Mouse (Mus musculus) megakaryocyte-erythroid progenitor cell, adult 5-6 weeks (primary cell): ENCODE measurements around the gene Spdye4a. TPM values are rescaled to one million over a fixed set of nuclear protein-coding genes. Genes with fewer than 3 reads are reported as not detected.

Source experiments
- ATAC-seq: replicated peaks from 2 replicates; pipeline ENCODE4 v1.8.0; 2016; ENCODE audit warnings: mild to moderate bottlenecking, inconsistent platforms; ENCODE audit not compliant: severe bottlenecking, poor library complexity, low FRiP score, low TSS enrichment
- total RNA-seq, 2 experiments: library from RNA; stranded (forward) in 1 of 2; stranded (reverse) in 1 of 2; fragments of 200-1000, 215-1000 nt in 1 of 2; fragments of >200 nt in 1 of 2; fragmentation: Nextera tagmentation in 1 of 2; gene quantifications; 2 replicates each; pipeline ENCODE4 v1.2.3; 2014 to 2017

The Spdye4a gene
- total RNA-seq (2014; fragmentation: Nextera tagmentation) (not detected in 2 replicates), total RNA-seq (2017) (not detected in 2 replicates)

- ATAC-seq, result no peak
These were observed at the start of gene Spdye4a for GRCm38 (mm10) chr5:143226790-143227189. TSS of gene Spdye4a (minus strand) at chr5:143226890.

DNA sequence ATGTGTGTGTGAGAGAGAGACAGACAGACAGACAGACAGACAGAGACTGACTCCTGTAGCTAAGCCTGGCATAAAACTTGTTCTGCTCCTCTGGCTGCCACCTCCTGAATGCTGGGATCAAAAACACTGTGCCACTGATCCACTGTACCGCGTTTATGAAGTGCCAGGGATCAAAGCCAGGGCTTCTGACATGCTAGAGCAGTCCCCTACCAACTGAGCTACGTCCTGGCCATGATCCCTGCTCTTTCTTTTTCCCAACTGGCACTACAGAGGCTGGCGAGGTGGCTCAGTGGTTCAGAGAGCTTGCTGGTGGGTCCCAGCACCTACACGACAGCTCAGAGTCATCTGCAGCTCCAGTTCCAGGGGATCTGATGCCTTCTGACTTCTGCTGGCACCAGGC, 49.1 kb upstream of the Spdye4a start:
- ATAC-seq, result no peak

DNA sequence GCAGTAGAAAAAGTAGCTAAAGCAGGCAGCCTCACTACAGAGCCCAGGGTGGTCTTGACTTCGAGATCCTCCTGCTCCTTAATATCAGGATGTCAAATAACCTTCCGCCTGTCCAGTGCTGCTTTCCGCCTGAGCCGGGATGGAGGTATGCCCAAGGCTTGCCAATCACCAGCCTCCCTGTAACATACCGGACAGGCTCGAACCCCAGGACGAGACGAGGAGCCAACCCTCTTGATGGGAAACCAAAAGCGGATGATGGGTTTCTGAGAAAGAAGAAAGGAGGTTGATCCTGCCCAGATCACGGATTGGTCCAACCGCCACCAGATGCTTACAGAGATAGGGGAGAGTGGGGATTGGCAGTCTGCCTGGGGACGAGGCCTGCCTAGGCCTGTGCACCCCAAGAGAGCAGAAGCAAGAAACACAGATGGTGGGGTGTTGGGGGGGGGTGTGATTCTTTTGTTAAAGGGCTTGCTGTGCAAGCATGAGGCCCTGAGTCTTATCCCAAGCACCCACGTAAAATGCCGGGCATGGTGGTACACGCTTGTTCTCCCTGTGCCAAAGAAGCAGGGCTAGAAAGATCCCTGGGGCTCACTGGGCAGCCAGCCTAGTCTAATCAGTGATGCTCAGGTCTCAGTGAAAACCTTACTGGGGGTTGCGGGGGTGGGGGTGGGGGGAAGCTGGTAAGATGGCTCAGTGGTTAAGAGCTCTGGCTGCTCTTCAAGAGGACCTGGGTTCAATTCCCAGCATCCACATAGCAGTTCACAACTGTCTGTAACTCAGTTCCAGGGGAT, 46.0 kb upstream of the Spdye4a start:
- ATAC-seq, result peak; percentile 80

DNA sequence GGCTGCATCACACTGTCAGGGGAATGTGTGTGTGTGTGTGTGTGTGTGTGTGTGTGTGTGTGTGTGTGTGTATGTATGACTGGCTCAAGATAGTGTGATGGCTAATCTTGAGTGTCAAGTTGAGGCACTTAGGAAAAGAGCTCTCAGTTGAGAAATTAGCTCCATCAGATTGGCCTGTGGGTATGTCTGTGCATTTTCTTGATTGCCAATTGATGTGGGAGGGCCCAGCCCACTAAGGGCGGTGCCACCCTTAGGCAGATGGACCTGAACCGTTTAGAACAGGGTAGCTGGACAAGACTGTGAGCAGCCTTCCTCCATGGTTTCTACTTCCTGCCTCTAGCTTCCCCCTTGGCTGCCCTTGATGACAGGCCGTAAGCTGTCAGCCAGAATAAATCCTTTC, 45.4 kb upstream of the Spdye4a start:
- peak; percentile 64 for ATAC-seq

DNA sequence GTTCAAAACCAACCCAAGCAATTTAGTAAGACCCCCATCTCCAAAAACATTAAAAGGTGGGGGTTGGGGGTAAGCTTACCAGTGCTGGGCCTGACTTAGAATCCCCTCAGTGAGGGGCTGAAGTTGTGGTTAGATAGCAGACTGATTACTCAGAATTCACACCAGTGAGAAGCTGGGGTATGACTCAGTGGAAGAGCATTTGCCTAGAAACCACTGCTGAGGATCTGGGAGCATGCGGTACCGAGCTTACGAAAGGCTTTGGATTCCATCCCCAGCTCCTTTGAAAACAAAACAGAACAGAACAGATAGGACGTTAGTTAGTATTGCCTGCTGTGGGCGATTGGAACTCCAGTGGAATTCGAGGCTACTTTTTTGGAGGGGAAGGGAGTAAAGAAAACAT, 45.0 kb upstream of the Spdye4a start:
- ATAC-seq, result no peak

GRCm38 (mm10) chr5:143270151-143270519, 43.4 kb upstream of the Spdye4a start:
- ATAC-seq, result no peak

DNA sequence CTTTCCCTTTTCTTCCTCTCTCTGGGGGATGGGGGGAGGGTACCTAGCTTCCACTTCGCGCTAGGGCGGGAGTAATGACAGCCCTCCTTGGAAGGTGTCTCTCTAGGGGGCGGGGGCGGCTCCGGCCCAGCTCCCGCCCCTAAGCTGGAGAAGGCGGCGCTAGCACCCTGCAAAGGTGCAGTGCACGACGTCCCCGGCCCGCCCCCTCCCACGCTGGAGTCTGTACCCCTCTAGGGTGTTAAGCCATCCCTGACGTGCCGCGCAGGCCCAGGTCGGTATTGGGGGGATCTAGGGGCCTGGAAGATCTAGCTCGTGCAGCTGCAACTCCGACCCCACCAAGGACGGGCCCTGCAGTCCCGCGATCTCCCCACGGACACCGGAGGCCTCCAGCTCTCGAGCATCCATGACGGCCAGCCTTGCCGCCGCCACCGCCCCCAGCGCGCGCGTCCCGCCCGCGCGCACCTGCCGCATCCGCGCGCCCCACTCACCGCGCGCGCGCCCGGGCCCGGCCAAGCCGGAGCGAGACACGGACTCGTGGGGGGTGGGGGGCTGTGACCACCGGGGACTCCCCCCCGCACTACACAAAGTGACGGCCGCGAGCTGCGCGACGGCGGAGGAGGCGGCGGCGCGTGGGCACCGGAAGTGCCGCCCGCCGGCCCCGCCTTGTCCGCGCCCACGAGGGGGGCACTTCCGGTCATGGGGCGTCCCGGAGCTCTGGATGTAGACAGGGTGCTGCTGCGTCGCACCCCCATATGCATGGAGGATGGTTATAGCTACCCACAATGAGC, 42.9 kb upstream of the Spdye4a start, which contains the start of gene Zfp316:
Gene Zfp316 (minus strand): TSS at position 660 of the 788 bp plus-strand sequence.
- no peak for ATAC-seq

DNA sequence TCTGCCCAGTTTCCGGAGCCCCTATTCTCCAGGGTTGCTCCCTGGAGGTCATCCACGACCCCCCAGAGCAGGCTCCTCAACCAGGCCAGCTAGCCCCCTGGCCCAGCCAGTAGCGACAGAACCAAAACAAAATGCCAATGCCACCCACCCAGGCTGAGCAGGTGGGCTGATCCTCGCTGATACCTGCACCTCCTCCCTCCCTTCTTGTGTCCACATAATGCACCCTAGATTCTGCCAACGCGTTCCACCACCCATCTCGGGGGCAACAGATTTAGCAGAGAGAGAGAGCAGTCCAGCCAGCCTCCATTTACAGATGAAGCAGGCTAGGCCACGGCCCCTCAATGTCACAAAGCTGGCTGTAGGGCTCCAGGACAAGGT, 42.3 kb upstream of the Spdye4a start:
- ATAC-seq, result no peak

- no peak for ATAC-seq
These were observed 40.1 kb upstream of the Spdye4a start for GRCm38 (mm10) chr5:143266794-143267193.

GRCm38 (mm10) chr5:143265409-143265808, 38.7 kb upstream of the Spdye4a start:
- ATAC-seq, result no peak

DNA sequence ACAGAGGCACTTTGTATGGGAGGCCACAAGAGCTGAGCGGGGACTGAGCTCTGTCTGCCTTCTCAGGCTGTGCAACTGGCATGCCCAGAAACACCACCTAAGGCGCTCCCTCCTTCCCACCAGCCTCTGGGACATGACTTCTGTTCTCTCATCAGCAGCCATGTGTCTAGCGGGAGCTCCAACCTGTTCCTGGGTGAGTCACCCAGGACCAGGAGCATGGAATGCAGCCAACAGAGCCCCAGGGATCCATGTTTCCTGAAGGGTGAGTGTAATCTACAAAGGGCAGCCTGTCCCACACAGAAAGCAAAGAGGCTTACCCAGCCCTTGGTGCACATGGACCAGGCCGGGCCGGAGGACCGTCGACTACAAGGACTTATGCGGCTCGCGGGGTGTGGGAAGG, 38.0 kb upstream of the Spdye4a start:
- ATAC-seq, result no peak

DNA sequence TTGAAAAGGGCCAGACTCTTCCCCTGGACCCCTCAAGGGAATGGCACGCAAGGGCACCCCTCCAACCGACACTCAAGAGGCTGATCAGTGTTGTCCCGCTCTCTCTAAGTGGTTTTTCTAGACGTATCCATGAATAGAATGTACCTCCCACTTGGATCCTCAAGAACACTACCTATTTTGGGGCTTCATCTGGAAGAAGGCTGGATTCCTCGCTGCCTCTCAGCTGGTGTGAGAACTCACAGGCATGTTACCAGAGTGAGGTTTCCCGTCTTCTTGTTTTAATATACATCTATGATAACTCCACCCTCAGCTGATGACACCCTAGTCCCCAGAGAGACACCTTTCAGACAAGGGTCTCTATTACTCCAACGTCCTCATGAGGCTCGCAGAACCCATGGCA, 34.9 kb upstream of the Spdye4a start:
- no peak for ATAC-seq

GRCm38 (mm10) chr5:143255802-143256201, 29.1 kb upstream of the Spdye4a start:
- no peak for ATAC-seq

DNA sequence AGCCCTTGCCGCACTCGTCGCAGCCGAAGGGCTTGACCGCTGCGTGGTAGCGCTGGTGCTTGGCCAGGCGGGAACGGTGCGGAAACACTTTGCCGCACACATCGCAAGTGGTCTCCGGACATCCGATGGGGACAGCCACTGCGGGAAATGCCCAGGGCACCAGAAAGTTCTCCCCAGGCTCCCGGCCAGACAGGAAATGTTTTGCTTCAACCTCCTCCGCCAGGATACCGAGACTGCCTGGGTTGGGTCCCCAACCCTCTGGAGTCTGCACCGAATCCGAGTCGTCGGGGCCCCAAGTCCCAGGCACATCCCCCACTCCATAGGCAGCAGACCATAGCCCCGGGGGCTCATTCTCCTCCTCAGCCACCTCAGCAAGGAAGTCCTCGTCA, 28.4 kb upstream of the Spdye4a start:
- no peak for ATAC-seq

GRCm38 (mm10) chr5:143254487-143255130, 27.9 kb upstream of the Spdye4a start:
- ATAC-seq, result no peak

DNA sequence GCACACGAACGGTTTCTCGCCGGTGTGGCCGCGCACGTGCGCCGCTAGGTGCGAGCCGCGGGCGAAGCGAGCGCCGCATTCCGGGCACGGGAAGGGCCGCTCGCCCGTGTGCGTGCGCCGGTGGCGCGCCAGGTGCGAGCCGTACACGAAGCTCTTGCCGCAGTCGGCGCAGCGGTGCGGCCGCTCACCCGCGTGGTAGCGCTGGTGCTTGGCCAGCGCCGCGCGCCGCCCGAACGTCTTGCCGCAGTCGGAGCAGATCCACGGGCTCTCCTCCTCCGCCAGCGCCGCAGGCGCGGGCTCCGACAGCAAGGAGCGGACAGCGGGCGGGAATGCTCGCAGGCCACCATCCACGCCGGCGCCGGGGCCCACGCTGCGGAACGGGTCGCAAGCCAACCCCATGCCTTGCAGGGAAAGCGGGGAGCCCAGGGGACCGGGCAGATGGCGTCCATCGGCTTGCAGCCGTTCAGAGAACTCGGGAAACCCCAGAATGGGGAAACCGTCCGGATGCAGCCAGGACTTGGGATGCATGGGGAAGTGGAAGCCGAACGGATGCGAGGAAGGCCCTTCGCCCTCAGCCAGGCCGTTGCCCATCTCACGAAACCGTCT, 27.3 kb upstream of the Spdye4a start:
- no peak for ATAC-seq

- ATAC-seq, result no peak
These were observed 26.6 kb upstream of the Spdye4a start for GRCm38 (mm10) chr5:143253186-143253880.

GRCm38 (mm10) chr5:143252791-143253185, 26.1 kb upstream of the Spdye4a start:
- no peak for ATAC-seq

- ATAC-seq, result no peak
These were observed 25.3 kb upstream of the Spdye4a start for GRCm38 (mm10) chr5:143252039-143252438.
